Mouse (Mus musculus): ENCODE measurements around the gene Ppp4r4. TPM values are rescaled to one million over a fixed set of nuclear protein-coding genes. Genes with fewer than 3 reads are reported as not detected.

The Ppp4r4 gene
- total RNA-seq, 1 experiment: 1.7 TPM

DNA sequence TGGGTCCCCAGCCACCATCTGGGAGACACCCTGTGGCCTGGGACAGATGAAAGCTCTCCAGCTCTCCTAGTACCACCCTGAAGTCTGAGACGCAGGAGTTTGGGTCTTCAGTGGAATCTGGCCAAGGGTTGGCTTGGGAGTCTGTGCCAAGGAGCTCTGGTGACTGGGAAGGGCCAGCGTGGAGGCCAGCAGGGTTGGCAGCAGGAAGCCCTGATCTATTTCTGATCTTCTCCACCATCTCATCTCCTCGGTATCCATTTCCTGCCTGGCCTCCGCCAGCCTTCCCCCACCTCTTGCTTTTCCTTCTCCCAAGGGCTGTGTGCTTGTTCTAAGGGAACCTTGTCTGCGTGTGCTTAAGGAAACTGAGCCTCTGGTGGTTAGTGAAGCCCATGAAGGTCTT is 33.3 kb upstream of the Ppp4r4 start:
- H3K4me1 ChIP-seq (ENCODE audit: control insufficient read depth in 2 of 2, insufficient read depth in 2 of 2, low read length in 2 of 2, poor library complexity in 1 of 2): no peaks in the 10 kb centered on the region
- H3K4me3 ChIP-seq (ENCODE audit: insufficient read depth in 1 of 2, low read depth in 1 of 2, low read length in 2 of 2, poor library complexity in 1 of 2, severe bottlenecking in 1 of 2): no peak overlapping the region
- H3K9ac ChIP-seq (ENCODE audit: insufficient read depth, low read depth, low read length, poor library complexity, severe bottlenecking): no peak overlapping the region
- in situ Hi-C loops (cut with MboI; ENCODE audit: low sequenced_read_pairs in 2 of 2, unreplicated experiment in 2 of 2): no loop called here
- no peaks in the 10 kb centered on the region for H3K36me3 ChIP-seq (ENCODE audit: control insufficient read depth, insufficient read depth, low read length, poor library complexity, severe bottlenecking)
- DNase-seq (ENCODE audit: low read depth, low spot score): no peak
- TF ChIP-seq ZC3H11A (IDR thresholded peaks at IDR 0.05; ENCODE audit: borderline replicate concordance, low read depth, low read length): no peak
- TF ChIP-seq HCFC1 (IDR thresholded peaks at IDR 0.05; ENCODE audit: borderline replicate concordance, insufficient read depth, low read length): no peak
- no peak for TF ChIP-seq CHD2 (IDR thresholded peaks at IDR 0.05; ENCODE audit: low read depth, low read length)
- TF ChIP-seq ZNF384 (IDR thresholded peaks at IDR 0.05; ENCODE audit: low read depth, low read length): no peak
- no peak for TF ChIP-seq MAFK (IDR thresholded peaks at IDR 0.05; ENCODE audit: insufficient read depth, low read depth, low read length)
- no peaks in the 10 kb centered on the region for H3K9me3 ChIP-seq (ENCODE audit: control insufficient read depth, insufficient read depth, low read depth, low read length)
- H3K27ac ChIP-seq (ENCODE audit: insufficient read depth, low read depth, low read length, poor library complexity, severe bottlenecking): no peak overlapping the region

DNA sequence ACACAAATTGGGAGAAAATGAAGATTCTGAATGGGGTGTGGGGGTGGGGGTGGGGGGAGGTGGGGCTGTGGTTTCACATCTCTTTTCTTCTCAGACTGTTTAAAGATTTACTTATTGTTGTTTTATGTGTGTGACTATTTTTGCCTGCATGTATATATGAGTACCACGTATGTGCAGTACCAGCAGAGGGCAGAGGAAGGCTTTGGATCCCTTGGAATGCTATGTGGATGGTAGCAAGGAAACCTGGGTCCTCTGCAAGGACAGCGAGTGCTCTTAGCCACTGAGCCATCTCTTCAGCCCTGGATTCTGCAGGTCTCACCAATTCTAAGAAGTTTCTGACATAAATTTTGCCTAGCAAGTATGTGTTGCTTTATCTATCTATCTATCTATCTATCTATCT is 32.8 kb upstream of the Ppp4r4 start:
- in situ Hi-C loops (cut with MboI; ENCODE audit: low sequenced_read_pairs in 2 of 2, unreplicated experiment in 2 of 2): no loop called here
- no peaks in the 10 kb centered on the region for H3K36me3 ChIP-seq (ENCODE audit: control insufficient read depth, insufficient read depth, low read length, poor library complexity, severe bottlenecking)
- no peak overlapping the region for H3K9ac ChIP-seq (ENCODE audit: insufficient read depth, low read depth, low read length, poor library complexity, severe bottlenecking)
- H3K4me3 ChIP-seq (ENCODE audit: insufficient read depth in 1 of 2, low read depth in 1 of 2, low read length in 2 of 2, poor library complexity in 1 of 2, severe bottlenecking in 1 of 2): no peak overlapping the region
- H3K4me1 ChIP-seq (ENCODE audit: control insufficient read depth in 2 of 2, insufficient read depth in 2 of 2, low read length in 2 of 2, poor library complexity in 1 of 2): no peaks in the 10 kb centered on the region
- H3K9me3 ChIP-seq (ENCODE audit: control insufficient read depth, insufficient read depth, low read depth, low read length): no peaks in the 10 kb centered on the region
- DNase-seq (ENCODE audit: low read depth, low spot score): no peak
- TF ChIP-seq HCFC1 (IDR thresholded peaks at IDR 0.05; ENCODE audit: borderline replicate concordance, insufficient read depth, low read length): no peak
- TF ChIP-seq CHD2 (IDR thresholded peaks at IDR 0.05; ENCODE audit: low read depth, low read length): no peak
- TF ChIP-seq ZC3H11A (IDR thresholded peaks at IDR 0.05; ENCODE audit: borderline replicate concordance, low read depth, low read length): no peak
- TF ChIP-seq ZNF384 (IDR thresholded peaks at IDR 0.05; ENCODE audit: low read depth, low read length): no peak
- TF ChIP-seq MAFK (IDR thresholded peaks at IDR 0.05; ENCODE audit: insufficient read depth, low read depth, low read length): no peak
- no peak overlapping the region for H3K27ac ChIP-seq (ENCODE audit: insufficient read depth, low read depth, low read length, poor library complexity, severe bottlenecking)

DNA sequence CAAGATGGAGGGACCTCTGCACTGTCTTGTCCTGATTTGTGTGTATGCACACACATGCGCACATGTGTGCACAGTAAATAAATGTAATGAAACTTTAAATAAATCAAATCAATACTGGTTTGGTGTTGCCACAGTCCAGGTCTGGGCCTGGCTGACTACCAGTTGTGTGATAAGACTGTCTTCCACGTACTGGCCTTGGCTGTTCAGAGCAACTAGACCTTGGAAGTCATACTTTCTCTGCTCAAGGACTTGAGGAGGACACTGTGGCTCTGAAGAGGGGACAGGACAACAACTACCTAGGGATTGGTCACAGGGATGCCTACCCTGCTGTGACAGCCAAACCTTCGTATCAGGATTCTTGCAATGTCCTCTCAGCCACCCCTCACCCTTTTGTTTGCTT is 28.8 kb upstream of the Ppp4r4 start:
- H3K9me3 ChIP-seq (ENCODE audit: control insufficient read depth, insufficient read depth, low read depth, low read length): no peaks in the 10 kb centered on the region
- no peak for DNase-seq (ENCODE audit: low read depth, low spot score)
- no peak overlapping the region for H3K9ac ChIP-seq (ENCODE audit: insufficient read depth, low read depth, low read length, poor library complexity, severe bottlenecking)
- no peaks in the 10 kb centered on the region for H3K4me1 ChIP-seq (ENCODE audit: control insufficient read depth in 2 of 2, insufficient read depth in 2 of 2, low read length in 2 of 2, poor library complexity in 1 of 2)
- H3K36me3 ChIP-seq (ENCODE audit: control insufficient read depth, insufficient read depth, low read length, poor library complexity, severe bottlenecking): no peaks in the 10 kb centered on the region
- TF ChIP-seq ZC3H11A (IDR thresholded peaks at IDR 0.05; ENCODE audit: borderline replicate concordance, low read depth, low read length): no peak
- TF ChIP-seq ZNF384 (IDR thresholded peaks at IDR 0.05; ENCODE audit: low read depth, low read length): no peak
- no peak for TF ChIP-seq HCFC1 (IDR thresholded peaks at IDR 0.05; ENCODE audit: borderline replicate concordance, insufficient read depth, low read length)
- TF ChIP-seq MAFK (IDR thresholded peaks at IDR 0.05; ENCODE audit: insufficient read depth, low read depth, low read length): no peak
- TF ChIP-seq CHD2 (IDR thresholded peaks at IDR 0.05; ENCODE audit: low read depth, low read length): no peak
- no peak overlapping the region for H3K27ac ChIP-seq (ENCODE audit: insufficient read depth, low read depth, low read length, poor library complexity, severe bottlenecking)
- H3K4me3 ChIP-seq (ENCODE audit: insufficient read depth in 1 of 2, low read depth in 1 of 2, low read length in 2 of 2, poor library complexity in 1 of 2, severe bottlenecking in 1 of 2): no peak overlapping the region
- in situ Hi-C loops (cut with MboI; ENCODE audit: low sequenced_read_pairs in 2 of 2, unreplicated experiment in 2 of 2): no loop called here

DNA sequence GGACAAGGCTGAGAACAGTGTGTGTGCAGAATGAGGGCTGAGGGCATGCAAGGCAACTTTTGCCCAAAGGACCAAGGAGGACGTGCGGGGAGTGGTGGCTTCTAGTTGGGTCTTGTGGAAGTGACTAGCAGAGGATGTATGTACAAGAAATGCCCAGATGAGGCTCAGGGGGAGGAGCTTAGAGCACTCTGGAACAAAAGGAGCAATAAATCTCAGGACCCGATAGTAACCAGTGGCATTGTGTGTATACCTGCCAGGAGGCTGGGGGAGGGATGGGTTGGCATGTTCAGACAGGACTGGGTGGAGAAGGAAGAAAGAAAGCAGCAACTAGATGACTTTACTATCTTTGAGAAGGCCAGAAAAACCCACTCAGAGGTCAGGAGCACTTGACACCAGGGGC is 27.7 kb upstream of the Ppp4r4 start:
- Histone ChIP-seq H3K9ac (ENCODE audit: insufficient read depth, low read depth, low read length, poor library complexity, severe bottlenecking) (no peak overlapping the region), H3K36me3 (ENCODE audit: control insufficient read depth, insufficient read depth, low read length, poor library complexity, severe bottlenecking) (no peaks in the 10 kb centered on the region), H3K9me3 (ENCODE audit: control insufficient read depth, insufficient read depth, low read depth, low read length) (no peaks in the 10 kb centered on the region), H3K4me1 (ENCODE audit: control insufficient read depth in 2 of 2, insufficient read depth in 2 of 2, low read length in 2 of 2, poor library complexity in 1 of 2) (no peaks in the 10 kb centered on the region), H3K27ac (ENCODE audit: insufficient read depth, low read depth, low read length, poor library complexity, severe bottlenecking) (no peak overlapping the region), H3K4me3 (ENCODE audit: insufficient read depth in 1 of 2, low read depth in 1 of 2, low read length in 2 of 2, poor library complexity in 1 of 2, severe bottlenecking in 1 of 2) (no peak overlapping the region)
- no peak for DNase-seq (ENCODE audit: low read depth, low spot score)
- in situ Hi-C loops (cut with MboI; ENCODE audit: low sequenced_read_pairs in 2 of 2, unreplicated experiment in 2 of 2): no loop called here
- TF ChIP-seq ZC3H11A (IDR thresholded peaks at IDR 0.05; ENCODE audit: borderline replicate concordance, low read depth, low read length) (no peak), MAFK (IDR thresholded peaks at IDR 0.05; ENCODE audit: insufficient read depth, low read depth, low read length) (no peak), ZNF384 (IDR thresholded peaks at IDR 0.05; ENCODE audit: low read depth, low read length) (no peak), HCFC1 (IDR thresholded peaks at IDR 0.05; ENCODE audit: borderline replicate concordance, insufficient read depth, low read length) (no peak), CHD2 (IDR thresholded peaks at IDR 0.05; ENCODE audit: low read depth, low read length) (no peak)

DNA sequence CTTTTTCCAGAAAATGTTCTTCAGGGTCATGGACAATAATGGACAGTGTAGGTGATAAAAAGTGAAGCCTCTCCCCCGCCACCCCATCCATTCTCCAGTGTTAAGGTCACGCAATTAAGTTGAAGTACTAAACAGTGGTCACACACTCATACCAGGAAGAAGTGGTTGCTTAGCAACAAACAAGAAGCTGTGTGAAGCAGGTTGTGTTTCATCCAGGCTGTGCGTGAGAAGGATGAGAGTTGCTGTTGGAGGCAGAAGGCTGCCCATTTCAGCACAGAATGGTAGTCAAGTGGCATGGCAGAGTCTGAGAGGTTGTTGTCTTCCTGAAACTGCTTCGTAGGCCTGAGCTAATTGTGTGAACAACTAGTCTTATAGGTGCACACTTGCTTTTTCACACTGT is 23.7 kb upstream of the Ppp4r4 start:
- Histone ChIP-seq H3K36me3 (ENCODE audit: control insufficient read depth, insufficient read depth, low read length, poor library complexity, severe bottlenecking) (no peaks in the 10 kb centered on the region), H3K4me3 (ENCODE audit: insufficient read depth in 1 of 2, low read depth in 1 of 2, low read length in 2 of 2, poor library complexity in 1 of 2, severe bottlenecking in 1 of 2) (no peak overlapping the region), H3K4me1 (ENCODE audit: control insufficient read depth in 2 of 2, insufficient read depth in 2 of 2, low read length in 2 of 2, poor library complexity in 1 of 2) (no peaks in the 10 kb centered on the region), H3K9me3 (ENCODE audit: control insufficient read depth, insufficient read depth, low read depth, low read length) (no peaks in the 10 kb centered on the region), H3K9ac (ENCODE audit: insufficient read depth, low read depth, low read length, poor library complexity, severe bottlenecking) (no peak overlapping the region), H3K27ac (ENCODE audit: insufficient read depth, low read depth, low read length, poor library complexity, severe bottlenecking) (no peak overlapping the region)
- no peak for DNase-seq (ENCODE audit: low read depth, low spot score)
- no peak for TF ChIP-seq HCFC1 (IDR thresholded peaks at IDR 0.05; ENCODE audit: borderline replicate concordance, insufficient read depth, low read length)
- TF ChIP-seq CHD2 (IDR thresholded peaks at IDR 0.05; ENCODE audit: low read depth, low read length): no peak
- TF ChIP-seq MAFK (IDR thresholded peaks at IDR 0.05; ENCODE audit: insufficient read depth, low read depth, low read length): no peak
- no peak for TF ChIP-seq ZC3H11A (IDR thresholded peaks at IDR 0.05; ENCODE audit: borderline replicate concordance, low read depth, low read length)
- no peak for TF ChIP-seq ZNF384 (IDR thresholded peaks at IDR 0.05; ENCODE audit: low read depth, low read length)
- in situ Hi-C loops (cut with MboI; ENCODE audit: low sequenced_read_pairs in 2 of 2, unreplicated experiment in 2 of 2): no loop called here

All from ES-E14 (cell line).